ENCODE assay signal across 1 mouse cellular context in the genomic region with DNA sequence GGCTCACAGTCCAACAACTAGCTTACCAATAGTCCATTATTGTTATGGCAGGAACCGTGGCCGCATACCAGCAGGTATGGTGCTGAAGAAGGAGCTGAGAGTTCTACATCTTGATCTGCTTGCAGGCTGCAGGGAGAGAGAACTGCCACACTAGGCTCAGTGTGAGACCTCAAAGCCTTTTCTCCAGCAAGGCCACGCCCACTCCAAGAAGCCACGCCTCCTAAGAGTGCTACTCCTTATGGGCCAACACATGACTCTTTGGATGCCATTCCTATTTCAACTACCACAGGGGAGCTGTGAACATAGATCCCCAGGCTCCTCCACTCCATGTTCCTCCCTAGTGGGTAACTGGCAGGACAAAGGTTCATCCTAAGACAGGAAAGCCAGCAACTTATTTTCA.
TF ChIP-seq lines count a peak whose summit lies in the region.

No protein-coding gene starts in this region.

TF ChIP-seq in CH12.LX, 34 proteins besides CTCF, POLR2A, EP300 and RAD21 (continued from another document):
- no peak for TF ChIP-seq ZMIZ1 (IDR thresholded peaks at IDR 0.05; ENCODE audit: low read depth, low read length)
